Mouse (Mus musculus) adrenal gland, postnatal 25 days (tissue): ENCODE results near the gene Efna2. TPM values are rescaled to one million over a fixed set of nuclear protein-coding genes. Genes with fewer than 3 reads are reported as not detected.

Experiments
- DNase-seq: peaks from one replicate; pipeline ENCODE4 v3.0.0; 2021; ENCODE audit warnings: mixed read lengths
- total RNA-seq: library from RNA; stranded (reverse); gene quantifications from 2 replicates; pipeline ENCODE4 v1.2.3, GENCODE M21; 2021

Efna2 gene
- total RNA-seq, 1 experiment from 2014 or later = 5.2 TPM

- no peak for DNase-seq
Observed at GRCm38 (mm10) chr10:80227877-80228775, 48.8 kb downstream of the Efna2 start.

- DNase-seq = no peak
Observed at GRCm38 (mm10) chr10:80236145-80236825, 57.0 kb downstream of the Efna2 start.

- no peak for DNase-seq
Observed at GRCm38 (mm10) chr10:80237020-80237419, 57.7 kb downstream of the Efna2 start.

- DNase-seq = no peak
Observed at GRCm38 (mm10) chr10:80238306-80238705, 59.0 kb downstream of the Efna2 start.

Other genes with a start within 250 kb of the Efna2 start
- 32.4 and 35.5 TPM in 2 replicates for gene Wdr18, start 219.3 kb upstream of the Efna2 start, total RNA-seq
- 0.12 TPM in 1 of 2 replicates, not detected in the other for gene Grin3b, start 208.8 kb upstream of the Efna2 start, total RNA-seq
- 159 and 161 TPM in 2 replicates for gene Tmem259, start 195.2 kb upstream of the Efna2 start, total RNA-seq
- 28.3 and 29.8 TPM in 2 replicates for gene Cnn2, start 190.9 kb upstream of the Efna2 start, total RNA-seq
- gene Abca7, start 183.0 kb upstream of the Efna2 start, total RNA-seq = 24.2 and 29.1 TPM in 2 replicates
- 3.7 and 4.3 TPM in 2 replicates for gene Arhgap45, start 162.8 kb upstream of the Efna2 start, total RNA-seq
- gene Polr2e, start 139.7 kb upstream of the Efna2 start, total RNA-seq = 84.3 and 101 TPM in 2 replicates
- gene Gpx4, start 132.3 kb upstream of the Efna2 start, total RNA-seq = 977 and 1,201 TPM in 2 replicates
- 66.1 and 73.2 TPM in 2 replicates for gene Sbno2, start 73.9 kb upstream of the Efna2 start, total RNA-seq
- gene Stk11, start 63.7 kb upstream of the Efna2 start, total RNA-seq = 154 TPM in 2 replicates
- 460 and 592 TPM in 2 replicates for gene Atp5d, start 40.9 kb upstream of the Efna2 start, total RNA-seq
- 45.4 and 67.9 TPM in 2 replicates for gene Cbarp, start 38.6 kb upstream of the Efna2 start, total RNA-seq
- gene Midn, start 31.2 kb upstream of the Efna2 start, total RNA-seq = 74.1 and 97.4 TPM in 2 replicates
- gene Cirbp, start 13.5 kb upstream of the Efna2 start, total RNA-seq = 49.9 and 142 TPM in 2 replicates
- gene 1600002K03Rik, start 6.5 kb upstream of the Efna2 start, total RNA-seq = 15.6 and 16.7 TPM in 2 replicates
- 23.4 and 37.9 TPM in 2 replicates for gene Mum1, start 47.0 kb downstream of the Efna2 start, total RNA-seq
- gene Ndufs7, start 69.6 kb downstream of the Efna2 start, total RNA-seq = 238 and 243 TPM in 2 replicates
- gene Gamt, start 81.5 kb downstream of the Efna2 start, total RNA-seq = 326 and 398 TPM in 2 replicates
- gene Dazap1, start 82.0 kb downstream of the Efna2 start, total RNA-seq = 111 and 117 TPM in 2 replicates
- gene Rps15, start 113.0 kb downstream of the Efna2 start, total RNA-seq = 1,145 and 1,195 TPM in 2 replicates
- gene Apc2, start 116.5 kb downstream of the Efna2 start, total RNA-seq = 1.4 and 3.2 TPM in 2 replicates
- 31.7 and 33.5 TPM in 2 replicates for gene 2310011J03Rik, start 141.1 kb downstream of the Efna2 start, total RNA-seq
- gene Pcsk4, start 150.0 kb downstream of the Efna2 start, total RNA-seq = 3.0 and 4.3 TPM in 2 replicates
- 8.0 and 12.8 TPM in 2 replicates for gene Reep6, start 150.5 kb downstream of the Efna2 start, total RNA-seq
- 8.9 and 10.4 TPM in 2 replicates for gene Adamtsl5, start 168.9 kb downstream of the Efna2 start, total RNA-seq
- gene Plk5, start 177.0 kb downstream of the Efna2 start, total RNA-seq = 0.15 TPM in 1 of 2 replicates, not detected in the other
- 18.3 and 21.7 TPM in 2 replicates for gene Mex3d, start 208.2 kb downstream of the Efna2 start, total RNA-seq
- 127 and 139 TPM in 2 replicates for gene Mbd3, start 220.1 kb downstream of the Efna2 start, total RNA-seq
- 728 and 779 TPM in 2 replicates for gene Uqcr11, start 227.3 kb downstream of the Efna2 start, total RNA-seq